Mouse (Mus musculus): ENCODE data around the gene Tmem160. TPM values are rescaled to one million over a fixed set of nuclear protein-coding genes. Genes with fewer than 3 reads are reported as not detected.

Gene Tmem160
- 52.5 and 69.0 TPM in 2 replicates for polyA plus RNA-seq (2012; rRNA removed)

DNA sequence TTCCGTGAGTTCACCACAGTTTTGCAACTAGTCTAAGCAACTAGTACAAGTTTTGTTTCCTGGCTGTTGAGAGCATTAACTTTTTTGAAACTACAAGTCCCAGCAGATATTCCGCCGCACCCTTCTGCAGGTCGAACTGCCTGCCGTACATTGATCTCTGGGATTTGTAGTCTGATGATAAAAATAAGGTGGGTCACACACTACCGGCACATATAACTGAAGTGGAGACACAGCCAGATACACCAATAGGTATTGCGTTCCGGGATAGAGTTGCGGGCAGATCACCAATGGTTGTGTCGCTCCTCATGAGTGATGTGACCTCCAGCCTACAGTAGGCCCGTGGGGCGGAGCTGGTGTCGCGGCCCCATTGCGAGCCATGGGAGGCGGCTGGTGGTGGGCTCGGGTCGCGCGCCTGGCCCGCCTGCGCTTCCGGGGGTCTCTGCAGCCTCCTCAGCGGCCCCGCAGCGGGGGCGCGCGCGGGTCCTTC lies at the start of gene Tmem160:
Gene Tmem160 (plus strand): TSS at position 193 of the 487 bp plus-strand sequence.
- DNase-seq (ENCODE audit: low read depth): peak; percentile 99
- TF ChIP-seq CTCF (IDR thresholded peaks at IDR 0.05; ENCODE audit: borderline replicate concordance, extremely low read depth, insufficient read depth, insufficient read length): no peak
- TF ChIP-seq POLR2A (IDR thresholded peaks at IDR 0.05; ENCODE audit: borderline replicate concordance, extremely low read depth, insufficient read depth, insufficient read length, poor library complexity, severe bottlenecking): peak; percentile 61

DNA sequence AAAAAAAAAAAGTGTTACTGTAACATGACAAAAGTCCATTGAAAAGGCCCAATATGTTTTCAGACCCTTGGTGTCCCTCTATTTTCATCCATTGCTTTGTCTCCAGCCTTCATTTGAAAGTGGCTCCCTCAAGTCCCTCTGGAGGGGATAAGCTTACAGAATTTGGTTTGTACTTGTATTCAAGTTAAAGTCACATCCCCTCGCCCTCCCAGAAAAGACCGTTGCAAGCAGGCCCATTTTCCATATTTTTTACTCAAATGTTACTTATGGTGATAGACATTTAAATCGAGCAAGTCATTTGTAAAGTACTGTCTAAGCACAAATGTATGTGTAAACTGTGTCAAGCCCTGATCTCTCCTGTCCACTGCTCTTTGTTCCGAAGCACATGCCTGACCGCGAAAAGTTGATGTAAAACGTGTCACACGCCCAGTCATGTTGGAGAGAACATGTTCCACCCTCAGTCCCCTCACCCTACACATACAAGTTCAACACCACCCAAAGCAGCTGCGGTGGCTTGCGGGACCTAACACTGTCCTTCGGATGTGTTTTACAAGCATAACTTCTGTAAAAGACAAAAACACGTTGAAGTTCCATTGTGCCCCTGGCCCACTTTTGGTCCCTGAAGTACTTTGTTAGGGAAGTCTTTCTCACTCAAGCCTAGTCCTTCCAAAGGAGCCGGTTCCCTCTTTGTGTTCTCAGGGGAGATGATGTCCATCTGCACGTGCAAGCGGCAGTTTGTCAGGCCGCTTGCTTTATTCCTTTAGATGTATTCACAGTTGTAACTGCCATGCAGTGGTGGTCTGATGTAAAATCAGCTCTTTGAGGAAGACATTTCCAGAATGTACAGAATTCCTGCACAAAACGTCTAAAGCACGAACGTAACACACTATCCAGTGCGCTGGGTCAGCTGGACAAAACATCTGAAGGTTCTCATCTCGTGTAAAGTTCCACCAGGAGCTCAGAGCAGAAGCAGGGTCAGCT lies 49.3 kb upstream of the Tmem160 start:
- peak; percentile 65 for DNase-seq (ENCODE audit: low read depth)
- no peak for TF ChIP-seq POLR2A (IDR thresholded peaks at IDR 0.05; ENCODE audit: borderline replicate concordance, extremely low read depth, insufficient read depth, insufficient read length, poor library complexity, severe bottlenecking)
- no peak for TF ChIP-seq CTCF (IDR thresholded peaks at IDR 0.05; ENCODE audit: borderline replicate concordance, extremely low read depth, insufficient read depth, insufficient read length)

DNA sequence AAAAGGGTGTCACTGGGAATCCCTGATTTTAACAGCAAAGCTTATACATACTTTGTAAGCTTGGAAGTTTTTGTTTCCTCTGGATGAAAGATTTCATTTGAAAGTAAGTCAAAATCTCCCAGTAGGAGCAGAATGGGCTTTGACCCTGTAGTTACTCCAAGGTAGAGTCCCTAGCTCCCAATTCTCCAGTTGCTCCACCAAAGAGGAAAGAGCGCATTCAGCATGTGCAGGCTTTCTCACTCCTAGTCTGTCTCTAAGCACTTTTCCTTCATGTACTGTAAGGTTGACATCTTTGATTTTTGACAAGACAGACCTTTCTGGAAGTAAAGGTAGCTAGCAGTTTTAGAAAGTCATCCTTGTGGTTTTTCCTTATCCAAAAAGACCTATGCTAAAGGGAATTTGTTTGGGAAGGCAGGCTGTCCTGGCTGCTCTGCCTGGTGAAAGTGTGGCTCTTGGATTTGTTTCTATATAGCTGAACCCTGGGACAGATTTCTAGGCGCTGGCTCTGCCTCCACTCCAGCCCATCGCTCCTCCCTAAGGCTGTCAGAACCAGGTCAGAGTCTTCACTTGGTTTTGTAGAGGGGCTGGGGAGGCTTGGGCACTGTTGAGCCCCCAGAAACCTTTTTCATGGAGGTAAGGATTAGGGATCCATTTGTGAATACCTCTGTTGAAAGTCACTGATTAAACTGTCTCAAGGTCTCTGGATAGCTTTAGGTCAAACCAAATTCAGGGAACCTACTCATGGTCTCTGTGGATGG lies 48.1 kb upstream of the Tmem160 start:
- no peak for TF ChIP-seq CTCF (IDR thresholded peaks at IDR 0.05; ENCODE audit: borderline replicate concordance, extremely low read depth, insufficient read depth, insufficient read length)
- TF ChIP-seq POLR2A (IDR thresholded peaks at IDR 0.05; ENCODE audit: borderline replicate concordance, extremely low read depth, insufficient read depth, insufficient read length, poor library complexity, severe bottlenecking): no peak
- DNase-seq (ENCODE audit: low read depth): no peak

DNA sequence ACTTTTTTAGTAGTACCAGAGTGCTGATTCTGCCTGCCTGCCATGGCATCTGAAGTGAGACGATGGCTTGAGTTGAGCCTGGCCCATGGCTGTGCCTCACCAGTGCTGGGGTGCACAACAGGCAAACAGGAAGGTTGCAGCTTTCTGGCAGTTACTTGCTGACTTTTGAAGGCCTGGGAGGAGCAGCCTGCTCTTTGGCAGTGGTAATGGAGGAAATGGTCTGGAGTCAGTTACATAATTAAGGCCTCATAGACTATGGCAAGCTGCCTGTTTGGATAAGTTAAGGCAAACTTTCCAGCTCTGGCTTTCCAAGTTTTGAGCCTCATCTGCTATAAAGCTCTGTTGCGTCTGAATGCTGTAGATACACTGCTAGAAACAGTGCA lies 47.5 kb upstream of the Tmem160 start:
- no peak for DNase-seq (ENCODE audit: low read depth)
- TF ChIP-seq POLR2A (IDR thresholded peaks at IDR 0.05; ENCODE audit: borderline replicate concordance, extremely low read depth, insufficient read depth, insufficient read length, poor library complexity, severe bottlenecking) (no peak), CTCF (IDR thresholded peaks at IDR 0.05; ENCODE audit: borderline replicate concordance, extremely low read depth, insufficient read depth, insufficient read length) (no peak)

DNA sequence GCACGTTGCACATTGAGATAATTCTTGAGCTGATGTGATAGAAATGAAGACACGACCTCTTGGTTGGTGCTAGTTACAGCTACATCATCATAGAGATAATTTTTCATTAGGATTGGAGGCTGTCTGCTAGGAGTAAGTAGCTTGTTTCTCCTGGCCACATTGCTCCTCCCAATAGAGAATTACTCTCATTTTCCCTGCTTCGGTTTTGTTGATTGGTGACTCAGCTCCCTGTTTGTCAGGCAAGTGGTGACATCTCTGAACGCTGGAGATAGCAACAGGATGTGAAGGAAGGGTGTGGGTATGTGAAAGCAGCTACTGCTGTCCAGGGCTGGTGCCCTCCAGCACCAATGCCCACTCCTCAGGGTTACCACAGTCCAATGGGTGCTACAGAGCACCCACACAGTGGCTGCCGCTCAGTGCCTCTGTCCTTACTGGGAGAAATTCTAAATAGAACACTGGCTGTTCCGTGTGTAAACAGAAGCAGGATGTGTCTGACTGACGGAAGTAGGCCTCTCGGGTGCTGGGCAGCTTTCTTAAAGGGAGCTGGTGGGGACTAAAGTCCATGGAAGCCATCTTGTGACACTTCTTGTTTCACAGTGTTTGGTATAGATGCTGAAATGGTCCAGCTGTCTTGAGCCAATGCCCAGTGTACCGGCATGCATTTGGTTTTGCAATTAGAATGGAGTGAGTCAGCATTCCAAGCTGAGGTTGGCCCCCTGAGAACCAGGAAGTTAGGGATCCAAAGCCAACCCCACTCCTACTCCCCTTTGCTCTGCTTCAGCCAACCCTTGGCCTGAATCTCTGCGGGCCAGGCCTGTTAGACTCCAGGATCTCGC lies 46.8 kb upstream of the Tmem160 start:
- no peak for TF ChIP-seq POLR2A (IDR thresholded peaks at IDR 0.05; ENCODE audit: borderline replicate concordance, extremely low read depth, insufficient read depth, insufficient read length, poor library complexity, severe bottlenecking)
- TF ChIP-seq CTCF (IDR thresholded peaks at IDR 0.05; ENCODE audit: borderline replicate concordance, extremely low read depth, insufficient read depth, insufficient read length): no peak
- peak; percentile 22 for DNase-seq (ENCODE audit: low read depth)

DNA sequence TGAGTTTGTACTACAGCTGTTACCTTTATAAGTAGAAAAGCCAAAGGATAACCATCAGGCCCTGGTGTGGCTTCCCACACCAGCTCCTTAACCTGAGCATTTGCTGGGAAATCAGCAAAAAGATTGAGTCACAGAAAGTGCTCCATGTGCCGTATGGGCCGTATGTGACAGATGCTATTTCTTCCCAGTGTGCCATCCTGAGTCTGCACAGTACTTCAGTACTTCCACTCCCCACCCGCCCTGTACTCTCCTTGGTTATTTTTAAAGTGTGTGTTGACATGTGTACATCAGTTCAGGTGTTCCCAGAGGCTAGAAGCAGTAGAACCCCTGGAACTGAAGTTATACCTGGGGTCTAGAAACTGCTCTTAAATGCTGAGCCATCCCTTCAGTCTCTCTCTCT lies 45.6 kb upstream of the Tmem160 start:
- DNase-seq (ENCODE audit: low read depth): no peak
- TF ChIP-seq POLR2A (IDR thresholded peaks at IDR 0.05; ENCODE audit: borderline replicate concordance, extremely low read depth, insufficient read depth, insufficient read length, poor library complexity, severe bottlenecking) (no peak), CTCF (IDR thresholded peaks at IDR 0.05; ENCODE audit: borderline replicate concordance, extremely low read depth, insufficient read depth, insufficient read length) (no peak)

DNA sequence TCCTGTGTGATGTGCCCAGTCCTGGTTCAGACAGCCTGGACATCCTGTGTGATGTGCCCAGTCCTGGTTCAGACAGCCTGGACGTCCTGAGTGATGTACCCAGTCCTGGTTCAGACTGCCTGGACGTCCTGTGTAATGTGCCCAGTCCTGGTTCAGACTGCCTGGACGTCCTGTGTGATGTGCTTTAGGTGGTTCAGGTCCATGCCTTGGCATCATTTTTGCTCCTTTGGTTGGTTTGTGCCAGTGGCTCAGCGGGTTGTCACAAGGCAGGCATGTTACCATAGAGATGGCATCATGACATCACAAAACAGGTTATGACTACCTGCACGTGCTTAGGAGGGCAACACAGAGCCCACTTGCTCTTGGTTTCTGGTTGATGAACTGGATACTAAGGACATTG lies 41.5 kb upstream of the Tmem160 start:
- TF ChIP-seq CTCF (IDR thresholded peaks at IDR 0.05; ENCODE audit: borderline replicate concordance, extremely low read depth, insufficient read depth, insufficient read length): no peak
- no peak for TF ChIP-seq POLR2A (IDR thresholded peaks at IDR 0.05; ENCODE audit: borderline replicate concordance, extremely low read depth, insufficient read depth, insufficient read length, poor library complexity, severe bottlenecking)
- DNase-seq (ENCODE audit: low read depth): no peak

DNA sequence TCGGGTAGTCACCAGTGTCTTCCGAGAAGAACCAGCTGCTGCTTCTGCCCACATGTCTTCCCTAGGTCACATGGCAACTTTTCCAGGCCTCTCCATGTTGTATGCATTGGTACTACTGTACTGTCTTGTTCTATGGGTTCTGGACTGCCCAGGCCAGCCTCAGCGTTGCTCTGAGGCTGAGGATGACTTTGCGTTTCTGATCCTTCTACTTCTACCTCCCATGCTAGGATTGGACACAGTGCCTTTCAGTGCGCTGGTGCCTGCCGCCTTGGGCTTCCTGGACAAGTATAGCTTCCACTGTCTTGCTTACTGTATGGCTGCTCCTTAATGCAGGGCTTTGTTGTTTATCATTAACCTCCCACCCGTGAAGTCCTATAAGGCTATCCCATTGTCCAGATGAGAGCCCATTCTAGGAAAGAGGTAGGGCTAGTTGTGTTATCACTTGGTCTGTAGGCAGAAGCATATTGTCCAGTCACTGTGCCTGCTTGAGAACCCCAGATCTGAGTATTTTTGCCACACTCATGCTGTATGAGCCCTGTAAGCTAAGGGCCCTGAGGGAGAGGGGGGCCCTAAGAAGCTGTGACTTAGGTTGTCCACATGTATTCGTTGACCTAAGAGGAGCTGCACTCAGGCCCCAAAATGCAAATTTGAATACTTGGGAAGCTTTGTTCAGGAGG lies 40.2 kb upstream of the Tmem160 start:
- DNase-seq (ENCODE audit: low read depth): no peak
- TF ChIP-seq POLR2A (IDR thresholded peaks at IDR 0.05; ENCODE audit: borderline replicate concordance, extremely low read depth, insufficient read depth, insufficient read length, poor library complexity, severe bottlenecking) (no peak), CTCF (IDR thresholded peaks at IDR 0.05; ENCODE audit: borderline replicate concordance, extremely low read depth, insufficient read depth, insufficient read length) (no peak)

DNA sequence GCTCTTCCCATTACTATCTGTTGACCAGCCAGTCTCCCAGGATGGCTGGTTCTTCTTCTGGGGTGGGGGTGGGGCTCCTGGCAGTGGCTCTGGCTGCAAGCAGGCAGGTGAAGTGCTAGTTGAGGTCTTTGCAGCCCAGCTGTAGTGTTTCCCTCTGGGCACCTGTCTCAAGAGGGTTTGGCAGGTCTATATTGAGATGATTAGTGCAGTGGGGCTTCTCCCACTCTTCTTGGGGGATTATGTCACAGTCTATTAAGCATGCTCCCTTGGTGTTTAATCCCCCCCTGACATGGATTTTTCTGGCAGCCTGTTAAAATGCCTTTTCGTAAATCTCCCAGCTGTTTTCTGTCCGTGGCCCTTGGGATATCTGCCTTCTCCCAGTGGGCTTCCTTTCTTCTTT lies 39.6 kb upstream of the Tmem160 start:
- no peak for TF ChIP-seq POLR2A (IDR thresholded peaks at IDR 0.05; ENCODE audit: borderline replicate concordance, extremely low read depth, insufficient read depth, insufficient read length, poor library complexity, severe bottlenecking)
- no peak for TF ChIP-seq CTCF (IDR thresholded peaks at IDR 0.05; ENCODE audit: borderline replicate concordance, extremely low read depth, insufficient read depth, insufficient read length)
- peak; percentile 14 for DNase-seq (ENCODE audit: low read depth)

DNA sequence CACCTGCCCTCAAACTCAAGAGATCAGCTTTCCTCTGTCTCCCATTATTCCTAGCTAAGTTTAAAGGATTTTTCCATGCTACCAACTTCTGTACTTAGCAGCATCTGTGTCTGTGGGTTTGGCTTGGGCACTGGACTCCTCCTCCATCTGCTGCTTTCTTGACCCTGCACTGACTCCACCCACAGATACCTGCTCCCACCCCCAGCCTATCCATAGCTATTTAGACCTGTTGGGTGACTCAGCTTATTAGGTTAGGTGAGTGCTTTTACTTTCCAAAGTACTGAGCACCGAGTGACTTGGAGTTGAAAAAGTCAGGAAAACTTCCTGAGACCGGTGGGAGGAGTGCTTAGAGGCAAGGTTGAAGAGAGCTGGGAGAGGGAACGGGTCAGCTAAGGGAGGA lies 37.2 kb upstream of the Tmem160 start:
- TF ChIP-seq POLR2A (IDR thresholded peaks at IDR 0.05; ENCODE audit: borderline replicate concordance, extremely low read depth, insufficient read depth, insufficient read length, poor library complexity, severe bottlenecking) (no peak), CTCF (IDR thresholded peaks at IDR 0.05; ENCODE audit: borderline replicate concordance, extremely low read depth, insufficient read depth, insufficient read length) (no peak)
- DNase-seq (ENCODE audit: low read depth): no peak

Measured in brain, embryonic 14.5 days (tissue).